Mouse (Mus musculus): ENCODE results near the gene Lcp1.

Gene Lcp1

GRCm38 (mm10) chr14:75170546-75170945 lies 39.6 kb downstream of the Lcp1 start:
- no peak overlapping the region for H3K4me3 ChIP-seq (replicated peaks; ENCODE audit: low read length)
- TF ChIP-seq POU5F1 (IDR thresholded peaks at IDR 0.05; ENCODE audit: borderline replicate concordance, low read length) (no peak), CTCF (conservative IDR thresholded peaks at IDR 0.05; ENCODE audit: low read length) (no peak), NANOG (IDR thresholded peaks at IDR 0.05; ENCODE audit: borderline replicate concordance, low read length) (no peak)
- no peaks in the 10 kb centered on the region for H3K36me3 ChIP-seq (ENCODE audit: insufficient read depth, low read length)
- H3K27me3 ChIP-seq (ENCODE audit: insufficient read depth, low read length): peaks cover 19% of the 10 kb centered on the region
- H3K9me3 ChIP-seq (ENCODE audit: low read length): no peaks in the 10 kb centered on the region
- no peaks in the 10 kb centered on the region for H3K4me1 ChIP-seq (replicated peaks; ENCODE audit: low read depth, low read length)

- TF ChIP-seq POU5F1 (IDR thresholded peaks at IDR 0.05; ENCODE audit: borderline replicate concordance, low read length) (no peak), NANOG (IDR thresholded peaks at IDR 0.05; ENCODE audit: borderline replicate concordance, low read length) (no peak), CTCF (conservative IDR thresholded peaks at IDR 0.05; ENCODE audit: low read length) (no peak)
- Histone ChIP-seq H3K36me3 (ENCODE audit: insufficient read depth, low read length) (no peaks in the 10 kb centered on the region), H3K4me1 (replicated peaks; ENCODE audit: low read depth, low read length) (peaks cover 10% of the 10 kb centered on the region), H3K9me3 (ENCODE audit: low read length) (no peaks in the 10 kb centered on the region), H3K4me3 (replicated peaks; ENCODE audit: low read length) (no peak overlapping the region), H3K27me3 (ENCODE audit: insufficient read depth, low read length) (peaks cover 34% of the 10 kb centered on the region)
Observed at GRCm38 (mm10) chr14:75174296-75174695, 43.4 kb downstream of the Lcp1 start.

GRCm38 (mm10) chr14:75174731-75175555 lies 44.0 kb downstream of the Lcp1 start:
- peaks cover 35% of the 10 kb centered on the region for H3K27me3 ChIP-seq (ENCODE audit: insufficient read depth, low read length)
- H3K36me3 ChIP-seq (ENCODE audit: insufficient read depth, low read length): no peaks in the 10 kb centered on the region
- TF ChIP-seq NANOG (IDR thresholded peaks at IDR 0.05; ENCODE audit: borderline replicate concordance, low read length): no peak
- TF ChIP-seq POU5F1 (IDR thresholded peaks at IDR 0.05; ENCODE audit: borderline replicate concordance, low read length): no peak
- TF ChIP-seq CTCF (conservative IDR thresholded peaks at IDR 0.05; ENCODE audit: low read length): no peak
- H3K4me3 ChIP-seq (replicated peaks; ENCODE audit: low read length): no peak overlapping the region
- peaks cover 17% of the 10 kb centered on the region for H3K4me1 ChIP-seq (replicated peaks; ENCODE audit: low read depth, low read length)
- H3K9me3 ChIP-seq (ENCODE audit: low read length): no peaks in the 10 kb centered on the region

- Histone ChIP-seq H3K27me3 (ENCODE audit: insufficient read depth, low read length) (peaks cover 32% of the 10 kb centered on the region), H3K9me3 (ENCODE audit: low read length) (no peaks in the 10 kb centered on the region), H3K4me1 (replicated peaks; ENCODE audit: low read depth, low read length) (peaks cover 21% of the 10 kb centered on the region), H3K36me3 (ENCODE audit: insufficient read depth, low read length) (no peaks in the 10 kb centered on the region), H3K4me3 (replicated peaks; ENCODE audit: low read length) (no peak overlapping the region)
- TF ChIP-seq POU5F1 (IDR thresholded peaks at IDR 0.05; ENCODE audit: borderline replicate concordance, low read length) (no peak), NANOG (IDR thresholded peaks at IDR 0.05; ENCODE audit: borderline replicate concordance, low read length) (no peak), CTCF (conservative IDR thresholded peaks at IDR 0.05; ENCODE audit: low read length) (no peak)
Observed at GRCm38 (mm10) chr14:75175781-75176180, 44.9 kb downstream of the Lcp1 start.

GRCm38 (mm10) chr14:75176425-75177045 lies 45.6 kb downstream of the Lcp1 start:
- no peak for TF ChIP-seq CTCF (conservative IDR thresholded peaks at IDR 0.05; ENCODE audit: low read length)
- no peak for TF ChIP-seq POU5F1 (IDR thresholded peaks at IDR 0.05; ENCODE audit: borderline replicate concordance, low read length)
- no peak for TF ChIP-seq NANOG (IDR thresholded peaks at IDR 0.05; ENCODE audit: borderline replicate concordance, low read length)
- Histone ChIP-seq H3K4me3 (replicated peaks; ENCODE audit: low read length) (no peak overlapping the region), H3K4me1 (replicated peaks; ENCODE audit: low read depth, low read length) (peaks cover 21% of the 10 kb centered on the region), H3K9me3 (ENCODE audit: low read length) (no peaks in the 10 kb centered on the region), H3K27me3 (ENCODE audit: insufficient read depth, low read length) (peaks cover 32% of the 10 kb centered on the region), H3K36me3 (ENCODE audit: insufficient read depth, low read length) (no peaks in the 10 kb centered on the region)

- TF ChIP-seq NANOG (IDR thresholded peaks at IDR 0.05; ENCODE audit: borderline replicate concordance, low read length) (no peak), POU5F1 (IDR thresholded peaks at IDR 0.05; ENCODE audit: borderline replicate concordance, low read length) (no peak), CTCF (conservative IDR thresholded peaks at IDR 0.05; ENCODE audit: low read length) (no peak)
- Histone ChIP-seq H3K27me3 (ENCODE audit: insufficient read depth, low read length) (peaks cover 32% of the 10 kb centered on the region), H3K36me3 (ENCODE audit: insufficient read depth, low read length) (no peaks in the 10 kb centered on the region), H3K4me1 (replicated peaks; ENCODE audit: low read depth, low read length) (peaks cover 21% of the 10 kb centered on the region), H3K4me3 (replicated peaks; ENCODE audit: low read length) (no peak overlapping the region), H3K9me3 (ENCODE audit: low read length) (no peaks in the 10 kb centered on the region)
Observed at GRCm38 (mm10) chr14:75177400-75177799, 46.5 kb downstream of the Lcp1 start.

- peaks cover 21% of the 10 kb centered on the region for H3K4me1 ChIP-seq (replicated peaks; ENCODE audit: low read depth, low read length)
Observed at GRCm38 (mm10) chr14:75178384-75178793, 47.5 kb downstream of the Lcp1 start.

GRCm38 (mm10) chr14:75178801-75179211 lies 47.9 kb downstream of the Lcp1 start:
- TF ChIP-seq CTCF (conservative IDR thresholded peaks at IDR 0.05; ENCODE audit: low read length) (no peak), NANOG (IDR thresholded peaks at IDR 0.05; ENCODE audit: borderline replicate concordance, low read length) (no peak), POU5F1 (IDR thresholded peaks at IDR 0.05; ENCODE audit: borderline replicate concordance, low read length) (no peak)
- H3K36me3 ChIP-seq (ENCODE audit: insufficient read depth, low read length): no peaks in the 10 kb centered on the region
- no peak overlapping the region; the same call in 1 of the 2 replicates for H3K4me3 ChIP-seq (replicated peaks; ENCODE audit: low read length)
- peaks cover 21% of the 10 kb centered on the region for H3K4me1 ChIP-seq (replicated peaks; ENCODE audit: low read depth, low read length)
- peaks cover 32% of the 10 kb centered on the region for H3K27me3 ChIP-seq (ENCODE audit: insufficient read depth, low read length)
- H3K9me3 ChIP-seq (ENCODE audit: low read length): no peaks in the 10 kb centered on the region

More at GRCm38 (mm10) chr14:75178384-75178793, 47.5 kb downstream of the Lcp1 start:
- Histone ChIP-seq H3K9me3 (ENCODE audit: low read length) (no peaks in the 10 kb centered on the region), H3K4me3 (replicated peaks; ENCODE audit: low read length) (no peak overlapping the region), H3K36me3 (ENCODE audit: insufficient read depth, low read length) (no peaks in the 10 kb centered on the region), H3K27me3 (ENCODE audit: insufficient read depth, low read length) (peaks cover 32% of the 10 kb centered on the region)
- TF ChIP-seq CTCF (conservative IDR thresholded peaks at IDR 0.05; ENCODE audit: low read length): no peak

Measured in E14TG2a.4 (cell line).